Mouse (Mus musculus): Measurements from ENCODE around the gene Ryr1.

Gene Ryr1

DNA sequence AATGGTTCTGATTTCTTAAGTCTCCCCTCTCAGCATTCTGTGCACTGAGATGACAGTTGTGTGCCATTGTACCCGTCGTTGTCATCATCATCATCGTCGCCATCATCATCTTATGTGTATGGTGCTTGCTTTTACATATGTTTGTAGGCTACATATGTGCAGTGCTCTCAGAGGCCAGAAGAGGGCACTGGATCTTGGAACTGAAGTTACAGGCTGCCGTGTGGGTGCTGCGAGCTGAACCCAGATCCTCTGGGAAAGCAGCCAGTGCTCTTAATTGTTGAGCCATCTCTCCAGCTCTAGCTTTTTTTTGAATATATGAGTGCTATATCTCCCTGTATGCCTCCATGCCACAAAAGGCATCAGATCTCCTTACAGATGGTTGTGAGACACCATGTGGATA lies 87.7 kb downstream of the Ryr1 start:
- DNase-seq (ENCODE audit: low read depth) = peak; percentile 53

DNA sequence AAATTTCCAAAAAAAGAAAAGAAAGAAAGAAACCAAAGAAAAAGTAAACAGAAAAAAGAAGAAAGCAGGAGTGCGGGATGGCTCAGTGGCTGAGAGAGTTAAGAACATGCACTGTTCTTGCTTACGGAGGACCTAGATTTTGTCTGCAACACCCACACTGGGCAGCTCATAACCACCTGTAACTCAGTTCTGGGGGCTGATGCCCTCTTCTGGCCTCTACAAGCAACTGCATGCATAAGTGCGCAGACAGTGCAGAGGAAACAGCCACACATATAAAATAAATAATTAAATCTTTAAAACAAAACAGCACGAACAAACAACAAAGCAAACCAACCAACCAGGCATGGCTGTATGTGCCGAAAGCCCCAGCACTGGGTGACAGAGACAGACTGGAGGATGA lies 92.3 kb downstream of the Ryr1 start:
- DNase-seq (ENCODE audit: low read depth) = peak; percentile 56

DNA sequence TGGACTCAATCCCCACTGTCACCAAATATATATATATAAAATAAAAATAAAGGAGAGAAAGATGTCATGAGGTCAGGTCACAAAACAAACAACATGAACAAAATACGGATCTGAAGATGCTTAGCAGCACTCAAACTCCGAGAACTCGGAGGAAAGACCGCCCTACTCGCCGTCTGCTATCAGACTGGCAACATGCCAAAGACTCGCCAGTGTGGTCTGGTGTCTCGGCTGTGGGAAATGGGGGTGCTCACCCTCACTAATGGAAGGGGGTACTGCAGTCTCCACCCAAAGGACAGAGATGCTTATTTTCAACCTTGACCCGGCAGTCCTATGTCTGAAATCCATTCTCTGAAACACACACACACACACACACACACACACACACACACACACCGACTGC lies 93.3 kb downstream of the Ryr1 start:
- no peak for DNase-seq (ENCODE audit: low read depth)

DNA sequence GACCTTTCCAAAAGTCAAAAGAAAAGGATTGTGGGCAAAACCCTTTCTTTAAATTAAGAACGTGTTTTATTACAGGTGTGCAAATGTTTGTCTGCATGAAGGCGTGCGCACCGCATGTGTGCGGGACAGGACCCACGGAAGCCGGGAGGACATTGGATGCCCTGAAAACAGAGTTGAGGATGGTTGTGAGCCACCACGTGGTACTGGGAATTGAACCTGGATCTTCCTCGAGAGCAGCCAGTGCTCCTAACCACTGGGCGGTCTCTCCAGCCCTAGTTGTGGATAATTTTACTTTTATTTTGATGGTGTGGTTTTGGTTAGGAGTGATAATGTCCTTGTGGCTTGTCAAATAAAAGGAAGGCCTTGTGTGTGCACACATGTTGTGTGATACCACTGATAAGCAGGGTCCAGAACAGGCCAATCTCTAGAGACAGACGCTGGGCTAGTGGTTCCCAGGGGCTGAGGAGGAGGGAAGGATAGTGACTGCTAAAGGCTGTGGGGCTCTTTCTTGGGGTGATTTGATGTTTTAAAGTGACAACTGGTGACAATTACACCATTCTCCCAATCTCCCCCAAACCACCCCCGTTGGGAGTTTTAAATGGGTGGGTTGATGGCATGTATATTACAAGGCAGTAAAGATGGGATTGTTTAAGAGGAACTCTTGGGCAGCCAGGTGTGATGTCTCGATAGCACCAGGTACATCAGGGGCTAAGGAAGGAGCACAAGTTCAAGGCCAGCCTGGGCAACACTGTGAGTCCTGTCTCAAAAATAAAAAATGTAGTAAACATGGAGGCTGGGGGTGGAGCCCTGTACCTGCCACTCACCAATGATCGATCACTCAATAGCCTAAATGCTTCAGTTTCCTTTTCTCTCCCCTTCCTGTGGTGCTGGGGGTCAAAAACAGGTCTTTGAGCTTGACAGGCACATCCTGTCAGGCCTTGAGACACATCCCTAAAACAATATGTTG lies 95.0 kb downstream of the Ryr1 start:
- peak; percentile 91 for DNase-seq (ENCODE audit: low read depth)

DNA sequence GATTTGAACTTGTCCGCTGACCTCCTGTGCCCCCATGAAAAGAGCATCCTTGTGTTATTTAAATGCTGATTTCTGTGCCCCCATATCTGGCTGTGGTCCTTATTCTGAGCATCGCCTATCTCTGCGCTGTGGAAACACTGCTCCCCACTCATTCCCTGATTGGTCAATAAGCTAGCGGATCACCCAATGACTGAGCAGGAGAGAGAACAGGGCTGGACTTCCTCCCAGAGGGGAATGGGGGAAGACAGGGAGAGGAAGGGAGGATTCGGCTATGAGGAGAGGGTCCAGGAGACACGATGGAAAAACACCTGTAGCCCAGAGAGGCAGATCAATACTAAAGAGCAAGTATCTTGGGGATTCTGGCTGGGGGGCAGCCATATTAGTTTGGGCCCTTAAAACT lies 96.2 kb downstream of the Ryr1 start:
- DNase-seq (ENCODE audit: low read depth) = no peak

DNA sequence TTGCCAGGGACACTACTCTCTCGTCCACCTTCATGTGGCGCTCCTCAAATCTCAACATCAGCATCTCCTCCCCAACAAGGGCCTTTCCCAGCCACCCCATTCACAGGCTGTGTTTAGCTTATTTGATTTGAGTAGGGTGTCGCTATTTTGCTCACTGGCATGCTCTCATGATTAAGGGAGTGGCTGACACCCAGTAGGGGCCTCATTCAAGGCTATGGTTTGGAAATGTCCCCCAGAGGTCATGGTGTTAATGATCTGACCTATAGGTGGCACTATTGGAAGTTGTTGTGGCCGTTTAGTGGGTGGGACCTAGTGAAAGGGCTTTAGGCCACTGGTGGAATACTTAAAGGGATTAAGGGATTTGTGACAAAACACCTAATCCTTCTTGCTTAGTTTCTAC lies 98.2 kb downstream of the Ryr1 start:
- no peak for DNase-seq (ENCODE audit: low read depth)

DNA sequence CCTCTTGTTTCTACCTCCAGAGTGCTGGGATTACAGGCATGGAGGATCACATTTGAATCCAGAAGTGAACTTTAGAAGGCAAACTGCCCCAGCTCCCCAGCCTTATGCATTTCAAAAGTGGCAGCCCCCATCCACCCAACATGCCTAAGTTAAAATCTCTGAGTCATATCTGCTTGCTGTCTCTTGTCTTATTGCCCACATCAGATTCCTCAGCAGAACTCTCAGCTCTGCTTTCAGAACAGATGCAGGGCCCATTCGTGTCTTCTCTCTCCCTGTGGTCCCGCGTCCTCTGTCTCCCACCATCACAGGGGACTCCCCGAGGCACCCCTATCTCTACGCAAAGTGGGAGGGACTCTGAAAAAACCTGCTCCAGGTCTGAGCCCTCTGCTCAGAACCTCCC lies 98.8 kb downstream of the Ryr1 start:
- no peak for DNase-seq (ENCODE audit: low read depth)

DNA sequence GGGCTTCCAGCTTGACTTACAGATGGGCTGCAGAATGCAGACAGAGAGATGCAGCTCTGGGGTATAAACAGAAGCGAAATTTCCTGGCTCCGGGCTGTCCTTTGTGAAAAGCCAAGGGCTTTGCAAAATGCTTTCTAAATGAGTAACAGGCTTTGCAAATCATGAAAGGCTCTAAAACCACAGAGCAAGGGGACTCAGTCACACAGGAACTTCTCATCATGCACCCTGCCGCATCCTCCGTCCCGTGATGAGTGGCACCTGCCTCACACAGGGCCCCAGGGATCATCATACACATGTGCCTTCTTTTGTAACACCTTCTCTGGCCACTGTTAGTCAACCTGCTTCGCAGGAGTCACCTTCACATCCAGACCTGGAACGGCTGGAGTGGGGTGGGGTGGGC lies 99.4 kb downstream of the Ryr1 start:
- no peak for DNase-seq (ENCODE audit: low read depth)

DNA sequence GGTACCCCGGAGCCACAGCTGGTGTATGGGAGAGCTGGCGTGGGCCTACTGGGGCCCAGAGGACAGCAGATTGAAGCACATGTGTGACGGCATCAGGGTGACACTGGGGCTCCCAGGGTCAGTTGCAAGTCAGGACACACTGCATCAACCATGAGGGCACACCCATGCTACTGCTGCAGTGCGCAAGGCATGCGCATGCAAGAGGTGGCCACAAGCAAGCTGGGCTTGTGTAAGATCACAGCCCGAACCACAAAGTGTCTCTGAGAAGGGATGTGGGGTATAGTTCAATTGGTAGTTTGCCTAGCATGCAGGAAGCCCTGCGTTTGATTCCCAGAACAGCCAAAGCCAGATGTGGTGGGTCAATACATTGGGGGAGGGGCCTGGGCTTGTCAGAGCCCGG lies 101.5 kb downstream of the Ryr1 start:
- DNase-seq (ENCODE audit: low read depth) = no peak

DNA sequence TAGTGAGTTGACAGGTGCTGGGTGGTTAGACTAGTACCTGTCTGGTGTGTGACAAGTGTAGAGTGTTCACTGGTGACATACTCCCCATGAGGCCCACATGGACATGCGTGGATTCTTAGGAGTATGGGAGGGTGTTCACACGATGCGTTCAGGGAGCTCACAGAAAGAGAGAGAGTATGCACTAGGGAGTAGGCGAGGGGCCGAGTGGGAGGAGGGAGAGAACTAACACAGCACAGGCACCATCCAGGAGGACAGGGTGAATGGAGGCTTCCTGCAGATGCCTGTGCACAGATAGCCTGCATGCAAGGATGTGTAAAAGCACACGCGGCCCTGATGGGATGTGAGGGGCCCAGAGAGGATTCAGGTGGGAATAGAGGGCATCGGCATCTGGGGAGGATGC lies 102.5 kb downstream of the Ryr1 start:
- no peak for DNase-seq (ENCODE audit: low read depth)

DNA sequence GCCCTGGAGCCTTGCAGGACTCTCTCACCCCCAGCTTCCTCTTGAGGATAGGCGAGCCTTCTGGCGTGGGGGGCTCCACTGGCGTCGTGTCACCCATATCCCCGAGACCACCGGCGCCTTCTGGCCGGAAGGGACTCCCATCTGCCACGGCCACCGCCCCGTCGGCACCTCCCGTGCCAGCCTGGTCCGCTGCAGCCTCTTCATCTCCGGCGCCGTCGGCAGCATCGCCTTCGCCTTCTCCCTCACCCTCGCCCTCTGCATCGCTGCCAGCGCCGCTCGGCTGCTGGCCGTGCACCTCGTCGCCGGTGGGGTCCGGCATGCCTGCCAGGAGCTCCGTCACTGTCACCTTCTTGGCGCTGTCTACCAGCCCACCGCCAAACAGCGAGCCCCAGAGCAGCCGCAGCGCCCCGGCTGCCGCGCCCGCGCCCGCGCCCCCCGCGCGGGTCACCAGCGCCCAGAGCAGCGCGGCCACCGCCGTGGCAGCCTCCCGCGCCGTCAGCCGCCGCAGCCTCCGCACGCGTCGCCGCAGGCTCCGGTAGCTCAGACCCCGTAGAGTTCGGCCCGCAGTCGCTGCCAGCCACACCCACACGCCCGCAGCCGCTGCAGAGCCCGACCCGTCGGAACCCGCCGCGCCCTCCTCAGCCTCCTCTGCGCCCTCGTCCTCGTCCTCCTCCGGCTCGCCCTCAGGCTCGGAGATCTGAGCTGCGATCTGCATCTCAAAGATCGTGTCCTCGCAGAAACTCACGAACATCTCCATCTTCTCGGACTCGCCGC lies 105.3 kb downstream of the Ryr1 start:
- no peak for DNase-seq (ENCODE audit: low read depth)

DNA sequence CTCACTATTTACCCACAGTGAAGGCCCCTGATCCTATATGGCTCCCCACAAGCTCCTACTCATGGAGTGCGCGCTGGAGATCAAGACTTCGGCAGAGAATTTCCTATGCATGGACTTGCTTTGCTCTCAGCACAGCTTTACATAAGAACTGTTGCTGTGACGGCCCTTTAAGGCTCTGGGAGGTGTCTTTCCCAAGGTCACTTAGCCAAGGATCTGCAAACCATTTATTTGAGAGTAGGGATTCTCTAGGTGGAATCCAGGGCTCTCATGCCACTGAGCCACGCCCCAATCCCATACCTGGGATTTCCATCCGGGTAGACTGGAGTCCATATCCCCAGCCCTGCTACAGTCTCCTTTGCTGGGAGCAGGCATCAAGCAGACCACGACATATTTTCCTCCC lies 107.8 kb downstream of the Ryr1 start:
- DNase-seq (ENCODE audit: low read depth) = no peak

DNA sequence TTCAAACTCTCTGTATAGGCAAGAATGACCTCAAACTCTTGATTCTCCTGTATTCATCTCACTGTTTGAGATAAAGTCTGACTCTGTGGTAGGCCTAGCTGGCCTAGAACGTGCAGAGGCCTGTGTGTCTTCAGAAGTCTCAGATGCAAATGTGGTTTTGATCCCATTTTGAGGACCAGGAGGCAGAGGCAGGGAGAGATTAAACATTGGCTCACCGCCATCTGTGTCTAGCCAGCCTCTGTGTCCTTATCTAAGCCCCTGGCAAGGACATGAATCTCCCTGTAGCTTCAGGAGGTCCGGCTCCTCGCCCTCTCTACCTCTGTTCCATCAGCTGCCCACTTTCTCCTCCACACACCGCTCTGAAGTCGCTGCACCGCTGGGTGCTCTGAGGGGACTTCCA lies 108.5 kb downstream of the Ryr1 start:
- DNase-seq (ENCODE audit: low read depth) = no peak

DNA sequence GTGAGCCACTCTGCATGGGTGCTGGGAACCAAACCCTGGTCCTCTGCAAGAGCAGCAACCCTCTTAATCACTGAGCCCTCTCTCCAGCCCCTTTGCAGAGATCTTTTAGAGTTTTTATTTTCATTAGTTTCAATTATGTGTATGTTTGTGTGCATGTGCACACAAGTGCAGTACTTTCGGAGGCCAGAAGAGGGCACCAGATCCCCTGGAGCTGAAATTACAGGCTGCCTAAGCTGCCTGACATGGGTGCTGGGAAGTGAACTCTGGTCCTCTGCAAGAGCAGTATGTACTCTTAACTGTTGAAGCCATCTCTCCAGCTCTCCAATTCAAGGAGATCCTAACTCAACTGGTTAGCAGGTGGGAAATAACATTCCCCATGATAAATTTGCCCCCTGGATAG lies 110.0 kb downstream of the Ryr1 start:
- DNase-seq (ENCODE audit: low read depth) = no peak

DNA sequence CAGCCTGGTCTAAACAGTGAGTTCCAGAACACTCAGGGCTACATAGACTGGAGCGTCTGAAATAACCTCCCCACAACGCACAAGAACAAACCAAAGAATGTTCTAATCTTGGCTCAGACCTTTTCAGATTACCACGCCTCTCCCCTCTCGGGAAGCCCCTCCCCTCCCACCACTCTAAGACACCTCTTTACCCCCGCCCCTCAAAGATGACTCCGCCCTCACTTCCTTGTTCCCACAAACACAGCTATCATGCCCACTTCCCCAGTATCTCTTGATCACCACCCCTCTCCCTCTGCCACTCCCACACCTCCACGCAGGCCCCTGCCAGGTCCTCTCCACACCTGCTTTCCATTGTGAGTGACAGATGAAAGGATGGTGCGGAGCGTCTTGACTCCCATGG lies 116.3 kb downstream of the Ryr1 start:
- no peak for DNase-seq (ENCODE audit: low read depth)

DNA sequence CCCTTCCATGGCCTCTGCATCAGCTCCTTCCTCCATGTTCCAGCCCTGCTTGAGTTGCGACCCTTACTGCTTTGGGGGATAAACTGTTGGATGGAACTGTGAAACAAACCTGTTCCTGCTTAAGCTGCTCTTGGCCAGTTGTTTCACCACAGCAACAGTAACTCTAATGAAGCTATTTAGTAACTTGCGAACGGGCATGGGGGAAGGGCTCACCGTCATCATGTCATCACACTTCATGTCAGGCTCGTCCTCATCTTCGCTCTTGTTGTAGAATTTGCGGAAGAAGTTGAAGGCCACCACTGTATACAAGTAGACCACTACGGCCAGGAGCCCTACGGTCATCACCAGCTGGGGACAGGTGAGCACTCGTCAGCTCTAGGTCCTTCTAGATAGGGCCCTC lies 116.8 kb downstream of the Ryr1 start:
- no peak for DNase-seq (ENCODE audit: low read depth)

DNA sequence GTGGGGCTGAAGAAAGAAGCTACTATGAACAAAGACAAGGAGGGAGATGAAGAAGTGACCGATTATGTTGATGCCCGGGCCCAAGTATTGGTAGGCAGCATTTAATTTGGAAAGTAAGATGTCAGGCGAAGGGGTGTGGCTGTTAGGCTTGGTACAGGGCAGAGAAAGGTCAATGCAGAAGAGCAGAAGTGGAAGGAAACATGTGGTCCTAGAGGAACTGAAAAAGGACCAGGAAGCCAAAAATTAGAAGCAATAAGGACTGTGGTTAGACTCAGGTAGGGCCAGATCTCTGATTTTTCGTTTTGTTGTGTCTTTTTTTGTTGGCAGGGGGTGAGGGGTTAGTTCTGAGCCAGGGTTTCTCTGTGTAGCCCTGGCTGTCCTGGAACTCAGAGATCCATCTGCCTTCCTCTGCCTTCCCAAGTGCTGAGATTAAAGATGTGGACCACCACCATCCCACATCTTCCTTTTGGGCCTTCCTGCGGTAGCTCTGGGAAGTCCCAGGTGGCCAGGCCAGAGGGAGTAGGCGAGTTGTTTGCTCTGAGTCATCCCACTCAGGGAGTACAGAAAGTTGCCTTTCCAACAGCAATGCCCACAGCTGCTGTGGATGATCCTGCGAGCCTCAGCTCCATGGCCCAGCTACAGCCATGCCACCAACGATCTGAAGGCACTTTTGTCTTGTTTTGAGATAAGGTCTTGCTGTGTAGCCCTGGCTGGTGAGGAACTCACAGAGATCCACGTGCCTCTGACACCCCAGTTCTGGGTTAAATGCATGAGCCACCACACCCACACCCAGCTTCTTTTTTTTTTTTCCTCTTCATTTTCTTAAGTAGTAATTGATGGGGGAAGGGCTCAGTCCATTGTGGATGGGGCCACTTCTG lies 117.5 kb downstream of the Ryr1 start:
- DNase-seq (ENCODE audit: low read depth) = no peak

DNA sequence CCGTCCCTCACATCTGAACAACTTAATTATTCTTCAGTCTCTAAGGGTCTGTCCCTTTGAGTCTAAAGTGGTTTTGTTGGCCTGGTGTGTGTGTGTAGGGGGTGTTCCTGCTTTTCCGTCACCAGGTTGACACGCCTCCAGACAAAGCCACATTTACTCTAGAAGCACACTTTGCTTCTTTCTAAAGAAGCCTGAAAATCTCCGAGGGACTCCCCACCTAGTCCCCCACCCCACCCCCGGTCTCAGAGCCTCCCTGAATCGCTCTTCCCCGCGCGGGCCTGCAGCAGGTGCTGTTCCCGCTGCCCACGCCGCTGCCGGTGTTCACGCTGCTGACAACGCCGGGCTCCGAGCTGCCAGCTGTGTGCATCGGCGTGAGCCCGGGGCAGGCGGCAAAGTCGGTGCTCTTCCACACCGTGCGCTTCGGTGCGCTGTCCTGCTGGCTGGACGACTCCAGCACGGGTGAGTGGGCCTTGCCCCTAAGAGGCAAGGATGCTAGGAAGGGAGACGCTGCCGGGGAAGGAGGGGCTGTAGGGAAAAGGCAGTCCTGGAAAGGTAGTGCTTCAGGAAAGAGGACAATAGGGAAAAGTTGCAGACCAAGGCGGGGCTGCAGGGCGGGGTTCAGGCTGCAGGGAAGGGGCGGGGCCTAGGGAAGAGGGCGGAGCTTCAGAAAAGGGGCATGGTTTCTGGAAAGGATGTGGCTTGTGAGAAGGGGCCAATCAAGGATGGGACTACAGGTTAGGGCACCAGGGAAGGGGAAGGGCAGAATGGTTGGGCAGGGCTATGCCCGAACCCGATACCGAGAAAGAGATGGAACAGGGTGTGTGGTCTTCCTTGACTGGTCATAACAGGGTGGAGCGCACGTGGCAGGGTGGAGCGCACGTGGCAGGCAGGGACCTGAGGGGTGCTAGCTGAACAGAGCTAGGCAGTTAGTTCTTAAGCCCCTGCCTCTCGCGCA lies 124.1 kb downstream of the Ryr1 start:
- DNase-seq (ENCODE audit: low read depth) = no peak

DNA sequence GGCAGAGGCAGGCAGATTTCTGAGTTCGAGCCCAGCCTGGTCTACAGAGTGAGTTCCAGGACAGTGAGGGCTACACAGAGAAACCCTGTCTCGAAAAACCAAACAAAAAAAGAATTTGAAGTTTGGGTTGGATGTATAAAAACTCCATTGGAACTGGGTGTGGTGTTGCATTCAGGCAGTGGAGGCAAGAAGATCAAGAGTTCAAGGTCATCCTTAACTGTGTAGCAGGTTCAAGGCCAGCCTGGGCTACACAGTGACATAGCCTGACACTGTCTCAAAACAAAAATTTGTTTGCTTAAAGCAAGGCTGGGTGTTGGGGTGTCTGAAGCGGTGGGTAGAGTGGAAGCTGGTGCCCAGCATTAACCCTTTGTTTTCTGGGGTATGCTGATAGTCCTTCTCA lies 131.6 kb downstream of the Ryr1 start:
- no peak for DNase-seq (ENCODE audit: low read depth)

DNA sequence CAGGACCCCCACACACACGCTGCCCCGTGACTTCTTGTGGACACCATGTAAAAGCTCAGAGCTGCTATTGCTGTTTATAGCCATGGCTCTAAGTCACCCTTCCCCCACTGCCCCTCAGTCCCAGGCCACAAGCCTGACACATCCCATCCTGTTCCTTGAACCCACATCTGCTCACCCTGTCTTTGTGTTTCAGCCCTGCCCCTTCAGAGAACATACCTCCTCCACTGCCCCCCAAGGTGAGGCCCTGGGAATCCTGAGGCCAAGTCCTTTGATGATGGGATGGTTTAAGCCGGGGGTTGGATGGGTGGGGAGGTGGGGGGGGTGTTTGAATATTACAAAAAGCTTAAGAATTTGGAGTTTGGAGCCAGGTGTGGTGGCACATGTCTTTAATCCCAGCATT lies 132.0 kb downstream of the Ryr1 start:
- no peak for DNase-seq (ENCODE audit: low read depth)

DNA sequence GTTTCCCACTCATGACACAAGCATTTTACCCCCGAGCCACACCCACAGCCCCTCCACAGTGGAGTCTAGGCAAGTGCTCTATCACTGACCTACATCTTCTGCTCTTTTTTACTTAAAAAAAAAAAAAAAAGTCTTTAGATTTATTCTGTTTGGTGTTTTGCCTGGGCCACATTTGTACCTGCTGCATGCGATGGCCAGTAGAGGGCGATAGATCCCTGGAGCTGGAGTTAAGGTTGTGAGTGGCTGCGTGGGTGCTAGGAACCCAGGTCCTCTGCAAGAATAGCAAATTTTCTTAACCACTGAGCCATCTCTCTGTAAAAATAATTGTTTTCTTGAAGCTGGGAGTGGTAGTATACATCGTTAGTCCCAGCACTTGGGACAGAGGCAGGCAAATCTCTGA lies 133.4 kb downstream of the Ryr1 start:
- peak; percentile 45 for DNase-seq (ENCODE audit: low read depth)

All from 416B (cell line).